Mouse (Mus musculus) lung, embryonic 14.5 days (tissue): Measurements from ENCODE around the gene Ttn. TPM values are rescaled to one million over a fixed set of nuclear protein-coding genes. Genes with fewer than 3 reads are reported as not detected.

ENCODE experiments used
- ATAC-seq: fragments of 200-750 bp; cut with Nextera tagmentation; 2 replicates; pipeline ENCODE4 v1.8.0; 2017; ENCODE audit warnings: mild to moderate bottlenecking, moderate TSS enrichment, moderate library complexity; ENCODE audit not compliant: insufficient read depth
- DNase-seq: peaks from one replicate; pipeline ENCODE4 v3.0.0-alpha.2; 2015
- H3K27ac ChIP-seq: fragments of 300-500 bp; sonication (generic); 2 replicates; pipeline ENCODE4 v1.5.1; 2014; ENCODE audit warnings: low read depth, mild to moderate bottlenecking, moderate library complexity
- H3K27me3 ChIP-seq: fragments of 300-500 bp; sonication (generic); 2 replicates; pipeline ENCODE4 v1.6.1; 2014; ENCODE audit warnings: low read length, control low read depth; ENCODE audit not compliant: insufficient read depth
- H3K36me3 ChIP-seq: fragments of 300-500 bp; sonication (generic); 2 replicates; pipeline ENCODE4 v1.6.1; 2014; ENCODE audit warnings: control low read depth; ENCODE audit not compliant: insufficient read depth
- H3K4me1 ChIP-seq: fragments of 300-500 bp; sonication (generic); 2 replicates; pipeline ENCODE4 v1.6.1; 2014; ENCODE audit warnings: antibody characterized with exemption, control low read depth; ENCODE audit not compliant: insufficient read depth
- H3K4me2 ChIP-seq: fragments of 300-500 bp; sonication (generic); 2 replicates; pipeline ENCODE4 v1.6.1; 2014; ENCODE audit warnings: mild to moderate bottlenecking
- H3K4me3 ChIP-seq: fragments of 300-500 bp; sonication (generic); 2 replicates; pipeline ENCODE4 v1.5.1; 2014; ENCODE audit warnings: low read depth, low read length
- H3K9ac ChIP-seq: fragments of 300-500 bp; sonication (generic); 2 replicates; pipeline ENCODE4 v1.6.1; 2014
- H3K9me3 ChIP-seq: fragments of 300-500 bp; sonication (generic); 2 replicates; pipeline ENCODE4 v1.6.1; 2016; ENCODE audit warnings: low read depth, low read length, control low read depth
- CTCF ChIP-seq: IDR thresholded peaks from 2 replicates; pipeline ENCODE4 v1.5.1; 2016; ENCODE audit warnings: antibody characterized with exemption, low read depth
- WGBS: fragments of 180-500 bp; shearing (Covaris S2); extraction: QIAGEN DNeasy Blood & Tissue Kit; methylation state at CpG from one replicate; pipeline ENCODE4 v1.1.7; 2014; 5-methylcytosine and 5-hydroxymethylcytosine counted together
- polyA plus RNA-seq: library from polyadenylated mRNA; unstranded; fragments of >200 nt; fragmentation: Nextera tagmentation; extraction: Ambion mirVana; gene quantifications from 2 replicates; pipeline ENCODE4 v1.2.1, GENCODE M21; 2014

Ttn gene
- polyA plus RNA-seq, 1 experiment from 2014 or later: 0.63 TPM

DNA sequence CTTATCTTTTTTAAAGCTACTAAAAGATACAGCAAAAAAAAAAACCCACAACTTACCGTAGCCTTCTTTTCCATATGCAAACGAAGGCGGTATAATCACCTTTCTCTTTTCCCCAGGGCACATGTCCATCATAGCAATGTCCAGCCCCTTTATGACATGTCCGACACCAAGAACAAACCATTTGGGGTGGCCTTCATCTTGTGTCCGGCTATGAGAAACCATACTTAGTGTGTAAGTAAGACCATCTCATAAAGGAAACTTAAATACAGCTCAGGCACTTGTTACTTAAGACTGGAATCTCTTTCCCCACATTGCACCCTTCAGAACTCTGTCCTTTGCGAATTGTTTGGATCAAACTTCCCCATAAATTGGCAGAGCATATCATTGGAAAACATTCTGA, 310.7 kb downstream of the Ttn start:
- WGBS: 72% methylated on average over 6 of the region's 6 CpGs
- peak overlapping the region; percentile 57 for H3K4me3 ChIP-seq

DNA sequence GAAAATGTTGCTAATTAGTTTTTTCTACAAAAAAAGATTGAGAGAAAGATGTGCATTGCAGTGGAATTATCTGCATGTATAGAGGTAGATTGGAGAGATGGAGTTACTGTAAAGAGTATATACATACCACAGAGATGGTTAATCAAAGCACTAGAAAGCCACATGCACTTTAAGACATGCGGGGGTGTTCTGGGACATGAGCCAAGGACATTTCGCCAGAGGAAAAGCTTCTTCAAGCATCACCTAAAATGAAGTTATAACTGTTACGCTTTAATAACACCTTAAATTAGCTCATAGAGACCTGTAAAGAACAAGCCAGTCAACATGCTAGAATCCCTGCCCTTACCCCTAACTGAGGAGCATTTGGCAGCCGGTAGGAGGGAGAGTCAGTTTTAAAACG, 315.1 kb downstream of the Ttn start:
- peak; percentile 48 for DNase-seq
- no peak overlapping the region for H3K4me2 ChIP-seq
- no peak for TF ChIP-seq CTCF
- H3K36me3 ChIP-seq: peaks cover 47% of the 10 kb centered on the region
- no peaks in the 10 kb centered on the region for H3K4me1 ChIP-seq
- no peak overlapping the region for H3K4me3 ChIP-seq
- ATAC-seq: no peak; the same call in 1 of the 2 replicates
- no peaks in the 10 kb centered on the region for H3K9me3 ChIP-seq
- no peaks in the 10 kb centered on the region for H3K27me3 ChIP-seq
- 45% methylated on average over 5 of the region's 5 CpGs for WGBS
- H3K9ac ChIP-seq: no peak overlapping the region
- no peak overlapping the region for H3K27ac ChIP-seq

More for the DNA sequence above, 310.7 kb downstream of the Ttn start:
- DNase-seq (peak; percentile 19), ATAC-seq (no peak)
- 0 out of 2 replicates have a peak, but pooled peaks cover 15% of the 10 kb centered on the region for H3K36me3 ChIP-seq
- no peaks in the 10 kb centered on the region for H3K9me3 ChIP-seq
- no peaks in the 10 kb centered on the region for H3K27me3 ChIP-seq
- H3K9ac ChIP-seq: peak overlapping the region; percentile 79
- H3K4me1 ChIP-seq: no peaks in the 10 kb centered on the region
- no peak overlapping the region for H3K27ac ChIP-seq
- no peak for TF ChIP-seq CTCF
- peak overlapping the region; percentile 83 for H3K4me2 ChIP-seq

DNA sequence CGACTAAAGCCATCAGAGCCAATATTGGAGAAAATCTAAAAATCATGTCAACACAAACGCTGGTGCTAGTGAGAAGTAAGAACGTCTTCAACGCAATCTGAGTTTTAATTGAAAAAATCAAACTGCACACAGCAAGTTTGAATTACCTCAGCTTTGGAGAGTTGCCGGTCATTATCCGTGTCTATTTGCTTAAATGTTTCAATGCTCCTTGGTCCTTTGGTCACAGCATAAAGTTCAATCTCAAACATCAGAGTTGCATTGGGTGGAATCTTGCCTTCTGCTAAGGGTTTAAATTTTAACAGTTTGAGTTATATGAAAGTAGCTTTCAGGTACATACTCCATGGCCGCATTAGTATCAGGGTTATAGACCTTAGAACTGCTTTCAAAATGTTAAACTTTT, 316.8 kb downstream of the Ttn start:
- TF ChIP-seq CTCF: no peak
- WGBS: 94% methylated on average over 7 of the region's 7 CpGs
- Histone ChIP-seq H3K27ac (no peak overlapping the region), H3K4me3 (no peak overlapping the region), H3K36me3 (peaks cover 56% of the 10 kb centered on the region), H3K27me3 (no peaks in the 10 kb centered on the region), H3K4me2 (no peak overlapping the region), H3K9ac (no peak overlapping the region), H3K9me3 (no peaks in the 10 kb centered on the region), H3K4me1 (no peaks in the 10 kb centered on the region)
- no peak for DNase-seq
- ATAC-seq: no peak

DNA sequence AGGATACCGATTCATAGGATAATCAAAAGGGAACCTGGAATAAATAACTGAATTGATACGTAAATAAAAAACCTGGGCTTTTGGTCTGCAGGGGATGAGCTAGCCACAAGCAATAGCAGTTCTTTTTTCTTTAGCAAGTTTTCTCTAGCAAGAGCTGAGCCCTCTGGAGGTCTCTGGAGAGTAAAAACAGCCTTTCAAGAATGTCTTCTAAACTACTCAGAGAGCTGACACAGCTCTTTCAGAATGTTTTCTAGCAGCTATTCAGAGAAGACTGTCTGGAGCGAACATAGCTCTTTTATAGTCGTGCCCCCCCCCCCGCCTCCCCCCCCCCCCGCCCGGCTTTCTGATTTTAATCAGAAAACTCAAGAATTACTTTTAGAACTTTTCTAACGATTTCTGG, 322.9 kb downstream of the Ttn start:
- no peaks in the 10 kb centered on the region for H3K9me3 ChIP-seq
- no peak overlapping the region for H3K27ac ChIP-seq
- WGBS: 47% methylated on average over 6 of the region's 8 CpGs
- no peak for TF ChIP-seq CTCF
- H3K9ac ChIP-seq: no peak overlapping the region
- no peaks in the 10 kb centered on the region for H3K4me1 ChIP-seq
- peaks cover 25% of the 10 kb centered on the region for H3K36me3 ChIP-seq
- no peak overlapping the region for H3K4me2 ChIP-seq
- DNase-seq: peak; percentile 54
- no peaks in the 10 kb centered on the region for H3K27me3 ChIP-seq
- H3K4me3 ChIP-seq: no peak overlapping the region
- no peak for ATAC-seq

DNA sequence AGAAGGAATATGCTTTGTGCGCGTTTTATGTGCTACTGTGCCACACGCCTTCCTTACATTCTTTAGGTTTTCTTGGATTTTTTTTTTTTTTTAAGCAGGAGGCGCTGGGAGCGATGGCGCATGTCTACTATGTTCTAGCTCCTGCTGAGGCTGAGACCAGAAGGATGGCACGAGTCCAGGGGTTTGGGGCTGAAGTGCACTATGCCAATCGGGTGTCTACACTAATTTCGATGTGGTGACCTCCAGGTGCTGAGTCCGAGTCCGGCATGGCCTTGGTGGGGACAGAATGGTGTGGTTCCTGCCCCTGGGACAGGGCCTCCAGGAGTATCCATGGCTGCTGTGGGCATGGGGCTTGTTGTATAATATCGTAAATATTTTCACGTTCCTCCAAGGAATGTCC, 323.8 kb downstream of the Ttn start:
- H3K36me3 ChIP-seq: peaks cover 20% of the 10 kb centered on the region
- no peak for ATAC-seq

DNA sequence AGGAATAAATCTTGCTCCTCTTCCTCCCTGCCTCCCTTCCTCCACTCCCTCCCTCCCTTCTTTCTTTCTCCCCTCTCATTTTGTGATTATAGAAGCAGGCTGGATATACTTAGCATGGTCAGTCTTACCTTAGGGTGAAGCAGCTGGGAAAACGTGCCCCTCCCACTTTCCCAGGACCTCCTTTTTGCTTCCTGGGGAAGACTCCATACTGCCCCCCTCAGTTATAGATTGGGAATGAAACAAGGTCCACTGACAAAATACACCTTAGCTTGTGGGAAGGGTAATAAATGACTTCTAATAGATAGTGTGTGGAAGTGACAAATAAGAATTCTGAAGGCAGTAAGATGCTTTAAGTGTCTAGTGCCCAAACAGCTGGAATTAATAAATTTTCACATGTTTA, 326.4 kb downstream of the Ttn start:
- TF ChIP-seq CTCF: peak; percentile 34; the same call in 1 of the 2 replicates
- no peaks in the 10 kb centered on the region for H3K27me3 ChIP-seq
- no peaks in the 10 kb centered on the region for H3K36me3 ChIP-seq
- no peak overlapping the region for H3K4me2 ChIP-seq
- ATAC-seq (no peak), DNase-seq (peak; percentile 37)
- 19% methylated on average over 1 of the region's 1 CpGs for WGBS
- no peaks in the 10 kb centered on the region for H3K4me1 ChIP-seq
- no peak overlapping the region for H3K4me3 ChIP-seq
- no peak overlapping the region for H3K27ac ChIP-seq
- H3K9me3 ChIP-seq: no peaks in the 10 kb centered on the region
- H3K9ac ChIP-seq: no peak overlapping the region

More for the DNA sequence above, 323.8 kb downstream of the Ttn start:
- Histone ChIP-seq H3K4me3 (no peak overlapping the region), H3K27me3 (no peaks in the 10 kb centered on the region), H3K9ac (no peak overlapping the region), H3K9me3 (no peaks in the 10 kb centered on the region), H3K4me2 (0 out of 2 replicates have a peak overlapping the region, but pooled peaks have one; percentile 12), H3K27ac (no peak overlapping the region), H3K4me1 (no peaks in the 10 kb centered on the region)
- TF ChIP-seq CTCF: no peak
- no peak for DNase-seq
- 70% methylated on average over 13 of the region's 13 CpGs for WGBS

DNA sequence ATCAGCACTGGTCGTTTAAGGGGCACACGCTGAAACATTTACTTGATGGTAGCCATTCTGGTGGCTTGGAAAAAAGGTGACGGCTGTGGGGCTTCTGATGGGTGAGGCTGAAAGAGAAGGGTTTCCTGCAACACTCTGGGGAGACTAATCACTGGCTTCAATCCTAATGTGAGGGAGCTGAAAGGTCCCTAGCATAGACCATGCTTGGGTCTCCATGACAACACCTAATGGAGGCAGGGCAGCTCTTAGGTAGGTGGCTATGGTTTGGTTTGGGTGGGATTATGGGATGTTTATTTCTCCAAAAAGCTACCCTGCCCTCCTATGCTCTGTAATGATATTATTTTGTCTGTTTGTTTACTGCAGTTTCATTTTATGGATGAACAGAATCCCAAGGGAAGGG, 326.9 kb downstream of the Ttn start:
- 78% methylated on average over 3 of the region's 3 CpGs for WGBS
- Histone ChIP-seq H3K4me2 (no peak overlapping the region), H3K27ac (no peak overlapping the region), H3K27me3 (no peaks in the 10 kb centered on the region), H3K4me1 (no peaks in the 10 kb centered on the region), H3K4me3 (no peak overlapping the region), H3K36me3 (no peaks in the 10 kb centered on the region), H3K9ac (no peak overlapping the region), H3K9me3 (no peaks in the 10 kb centered on the region)
- ATAC-seq (no peak), DNase-seq (no peak)
- no peak for TF ChIP-seq CTCF

DNA sequence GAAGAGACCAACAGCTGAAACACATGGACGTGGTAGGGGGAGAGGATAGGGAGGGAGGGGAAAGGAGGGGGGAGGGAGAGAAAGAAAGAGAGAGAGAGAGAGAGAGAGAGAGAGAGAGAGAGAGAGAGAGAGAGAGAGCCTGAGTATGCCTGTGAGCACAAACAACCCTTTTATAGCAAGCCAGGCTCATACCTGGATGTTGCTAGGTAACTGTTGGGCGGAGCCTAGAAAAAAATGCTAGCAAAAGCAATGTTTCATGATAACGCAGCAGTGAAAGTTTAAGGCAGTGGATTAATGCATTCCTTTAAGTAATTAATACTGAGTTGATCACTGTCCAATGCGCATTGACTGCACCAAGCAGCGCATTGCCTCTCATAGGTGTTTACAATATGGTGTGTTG, 327.7 kb downstream of the Ttn start:
- no peaks in the 10 kb centered on the region for H3K4me1 ChIP-seq
- no peak for TF ChIP-seq CTCF
- H3K4me3 ChIP-seq: no peak overlapping the region
- H3K9me3 ChIP-seq: no peaks in the 10 kb centered on the region
- no peak overlapping the region for H3K4me2 ChIP-seq
- ATAC-seq (no peak), DNase-seq (peak; percentile 43)
- 65% methylated on average over 5 of the region's 5 CpGs for WGBS
- no peak overlapping the region; the same call in 1 of the 2 replicates for H3K9ac ChIP-seq
- H3K27ac ChIP-seq: no peak overlapping the region
- no peaks in the 10 kb centered on the region for H3K27me3 ChIP-seq
- no peaks in the 10 kb centered on the region for H3K36me3 ChIP-seq

Other genes starting within 250 kb of the Ttn start
- 8.4 and 15.0 TPM in 2 replicates for gene Ccdc141, start 188.1 kb upstream of the Ttn start, polyA plus RNA-seq